Mouse (Mus musculus): ENCODE measurements at regions not wholly inside any gene's neighbourhood (a gene's known extent, or its start where the extent isn't known, plus 50 kb on each side); places are given as distances from the start of the nearest gene placed in this dataset.

- no peak for ATAC-seq (ENCODE audit: insufficient number of reproducible peaks, low FRiP score, low TSS enrichment, low read depth)
- Histone ChIP-seq H3K4me2 (ENCODE audit: low read depth, severe bottlenecking) (no peak overlapping the region), H3K9ac (ENCODE audit: low read length) (no peak overlapping the region), H3K27ac (replicated peaks; ENCODE audit: low read depth, low read length) (no peak overlapping the region), H3K4me3 (ENCODE audit: low read depth, low read length) (no peak overlapping the region), H3K27me3 (ENCODE audit: control insufficient read depth, insufficient read depth, low read length) (no peaks in the 10 kb centered on the region), H3K9me3 (ENCODE audit: control insufficient read depth, low read length) (no peaks in the 10 kb centered on the region), H3K36me3 (ENCODE audit: control insufficient read depth, insufficient read depth, low read length) (no peaks in the 10 kb centered on the region), H3K4me1 (ENCODE audit: control insufficient read depth, insufficient read depth, low read length) (no peaks in the 10 kb centered on the region)
- WGBS: 48% methylated on average over 3 of the region's 3 CpGs
- no peak for DNase-seq (ENCODE audit: low spot score)
Observed at GRCm38 (mm10) chr1:73083396-73083795, 67.7 kb upstream of the Tnp1 start.

DNA sequence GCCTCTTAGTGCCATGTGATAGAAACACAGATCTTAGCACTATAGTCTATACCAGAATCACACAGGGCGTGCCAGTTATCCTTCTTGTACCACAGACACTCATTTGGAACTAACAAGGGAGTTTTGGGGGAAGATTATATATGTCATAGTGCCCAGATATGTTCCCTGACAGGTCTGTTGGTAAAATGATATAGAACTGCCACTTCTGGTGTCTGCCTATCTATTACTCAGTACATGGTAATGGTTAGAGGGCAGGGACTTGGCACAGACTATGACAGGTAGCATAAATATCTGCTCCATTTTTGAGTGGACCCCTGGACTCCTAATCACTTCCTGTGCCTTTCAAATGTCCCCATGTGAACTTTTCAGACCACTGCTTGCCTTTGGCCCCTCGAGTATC, 63.8 kb upstream of the Tnp1 start:
- H3K4me3 ChIP-seq (ENCODE audit: low read depth, low read length): no peak overlapping the region
- H3K9ac ChIP-seq (ENCODE audit: low read length): no peak overlapping the region
- ATAC-seq (ENCODE audit: insufficient number of reproducible peaks, low FRiP score, low TSS enrichment, low read depth) (no peak), DNase-seq (ENCODE audit: low spot score) (no peak)
- no peak overlapping the region for H3K4me2 ChIP-seq (ENCODE audit: low read depth, severe bottlenecking)
- H3K27ac ChIP-seq (replicated peaks; ENCODE audit: low read depth, low read length): no peak overlapping the region
- no peaks in the 10 kb centered on the region for H3K9me3 ChIP-seq (ENCODE audit: control insufficient read depth, low read length)
- no peaks in the 10 kb centered on the region for H3K27me3 ChIP-seq (ENCODE audit: control insufficient read depth, insufficient read depth, low read length)
- WGBS: 83% methylated on average over 2 of the region's 2 CpGs
- no peaks in the 10 kb centered on the region for H3K36me3 ChIP-seq (ENCODE audit: control insufficient read depth, insufficient read depth, low read length)
- H3K4me1 ChIP-seq (ENCODE audit: control insufficient read depth, insufficient read depth, low read length): no peaks in the 10 kb centered on the region

- Histone ChIP-seq H3K4me3 (ENCODE audit: low read depth, low read length) (no peak overlapping the region), H3K27ac (replicated peaks; ENCODE audit: low read depth, low read length) (no peak overlapping the region), H3K9me3 (ENCODE audit: control insufficient read depth, low read length) (no peaks in the 10 kb centered on the region), H3K27me3 (ENCODE audit: control insufficient read depth, insufficient read depth, low read length) (no peaks in the 10 kb centered on the region), H3K4me1 (ENCODE audit: control insufficient read depth, insufficient read depth, low read length) (no peaks in the 10 kb centered on the region), H3K4me2 (ENCODE audit: low read depth, severe bottlenecking) (no peak overlapping the region), H3K36me3 (ENCODE audit: control insufficient read depth, insufficient read depth, low read length) (no peaks in the 10 kb centered on the region), H3K9ac (ENCODE audit: low read length) (no peak overlapping the region)
- DNase-seq (ENCODE audit: low spot score) (no peak), ATAC-seq (ENCODE audit: insufficient number of reproducible peaks, low FRiP score, low TSS enrichment, low read depth) (no peak)
- 82% methylated on average over 4 of the region's 4 CpGs for WGBS
Observed at GRCm38 (mm10) chr1:73077156-73077555, 61.4 kb upstream of the Tnp1 start.

GRCm38 (mm10) chr1:73075699-73076373, 60.1 kb upstream of the Tnp1 start:
- Histone ChIP-seq H3K27me3 (ENCODE audit: control insufficient read depth, insufficient read depth, low read length) (no peaks in the 10 kb centered on the region), H3K9me3 (ENCODE audit: control insufficient read depth, low read length) (no peaks in the 10 kb centered on the region), H3K36me3 (ENCODE audit: control insufficient read depth, insufficient read depth, low read length) (no peaks in the 10 kb centered on the region), H3K4me2 (ENCODE audit: low read depth, severe bottlenecking) (no peak overlapping the region), H3K4me3 (ENCODE audit: low read depth, low read length) (no peak overlapping the region), H3K9ac (ENCODE audit: low read length) (no peak overlapping the region), H3K4me1 (ENCODE audit: control insufficient read depth, insufficient read depth, low read length) (no peaks in the 10 kb centered on the region), H3K27ac (replicated peaks; ENCODE audit: low read depth, low read length) (no peak overlapping the region)
- no peak for ATAC-seq (ENCODE audit: insufficient number of reproducible peaks, low FRiP score, low TSS enrichment, low read depth)
- WGBS: 89% methylated on average over 6 of the region's 6 CpGs
- no peak for DNase-seq (ENCODE audit: low spot score)

- no peak overlapping the region for H3K4me2 ChIP-seq (ENCODE audit: low read depth, severe bottlenecking)
- no peak overlapping the region for H3K27ac ChIP-seq (replicated peaks; ENCODE audit: low read depth, low read length)
- H3K27me3 ChIP-seq (ENCODE audit: control insufficient read depth, insufficient read depth, low read length): no peaks in the 10 kb centered on the region
- H3K9ac ChIP-seq (ENCODE audit: low read length): no peak overlapping the region
- WGBS: 73% methylated on average over 2 of the region's 2 CpGs
- DNase-seq (ENCODE audit: low spot score): no peak
- H3K36me3 ChIP-seq (ENCODE audit: control insufficient read depth, insufficient read depth, low read length): no peaks in the 10 kb centered on the region
- no peaks in the 10 kb centered on the region for H3K9me3 ChIP-seq (ENCODE audit: control insufficient read depth, low read length)
- H3K4me3 ChIP-seq (ENCODE audit: low read depth, low read length): no peak overlapping the region
- no peak for ATAC-seq (ENCODE audit: insufficient number of reproducible peaks, low FRiP score, low TSS enrichment, low read depth)
- no peaks in the 10 kb centered on the region for H3K4me1 ChIP-seq (ENCODE audit: control insufficient read depth, insufficient read depth, low read length)
Observed at GRCm38 (mm10) chr1:73075159-73075558, 59.5 kb upstream of the Tnp1 start.

DNA sequence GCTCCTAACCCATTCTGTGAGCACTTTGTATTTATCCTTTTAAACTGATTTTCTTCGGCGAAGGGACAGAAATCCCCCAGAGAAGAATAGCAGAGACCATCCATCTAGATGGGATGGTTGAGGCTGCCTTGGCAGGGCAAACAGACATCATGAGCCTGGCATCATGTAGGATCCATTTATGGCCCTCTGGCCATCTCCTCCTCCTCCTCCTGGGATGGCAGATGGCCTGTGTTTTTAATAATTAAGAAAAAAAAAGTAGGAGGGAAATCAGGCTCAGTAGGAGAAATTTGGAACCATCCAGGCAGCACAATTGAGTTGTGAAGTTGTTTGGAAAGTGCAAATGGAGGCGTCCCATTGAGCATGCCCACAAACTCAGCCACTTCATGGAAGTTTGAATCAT, 58.8 kb upstream of the Tnp1 start:
- ATAC-seq (ENCODE audit: insufficient number of reproducible peaks, low FRiP score, low TSS enrichment, low read depth) (no peak), DNase-seq (ENCODE audit: low spot score) (no peak)
- H3K4me3 ChIP-seq (ENCODE audit: low read depth, low read length): no peak overlapping the region
- no peaks in the 10 kb centered on the region for H3K4me1 ChIP-seq (ENCODE audit: control insufficient read depth, insufficient read depth, low read length)
- H3K4me2 ChIP-seq (ENCODE audit: low read depth, severe bottlenecking): no peak overlapping the region
- H3K9me3 ChIP-seq (ENCODE audit: control insufficient read depth, low read length): no peaks in the 10 kb centered on the region
- no peak overlapping the region for H3K27ac ChIP-seq (replicated peaks; ENCODE audit: low read depth, low read length)
- 84% methylated on average over 3 of the region's 3 CpGs for WGBS
- no peaks in the 10 kb centered on the region for H3K27me3 ChIP-seq (ENCODE audit: control insufficient read depth, insufficient read depth, low read length)
- H3K36me3 ChIP-seq (ENCODE audit: control insufficient read depth, insufficient read depth, low read length): no peaks in the 10 kb centered on the region
- no peak overlapping the region for H3K9ac ChIP-seq (ENCODE audit: low read length)

GRCm38 (mm10) chr1:73072237-73072904, 56.7 kb upstream of the Tnp1 start:
- H3K9me3 ChIP-seq (ENCODE audit: control insufficient read depth, low read length): no peaks in the 10 kb centered on the region
- H3K27me3 ChIP-seq (ENCODE audit: control insufficient read depth, insufficient read depth, low read length): no peaks in the 10 kb centered on the region
- WGBS: 44% methylated on average over 5 of the region's 5 CpGs
- no peak overlapping the region for H3K9ac ChIP-seq (ENCODE audit: low read length)
- no peak overlapping the region; the same call in 1 of the 2 replicates for H3K27ac ChIP-seq (replicated peaks; ENCODE audit: low read depth, low read length)
- DNase-seq (ENCODE audit: low spot score) (peak; percentile 44), ATAC-seq (ENCODE audit: insufficient number of reproducible peaks, low FRiP score, low TSS enrichment, low read depth) (peak; percentile 54; the same call in 1 of the 2 replicates)
- no peaks in the 10 kb centered on the region for H3K36me3 ChIP-seq (ENCODE audit: control insufficient read depth, insufficient read depth, low read length)
- H3K4me2 ChIP-seq (ENCODE audit: low read depth, severe bottlenecking): no peak overlapping the region
- no peaks in the 10 kb centered on the region for H3K4me1 ChIP-seq (ENCODE audit: control insufficient read depth, insufficient read depth, low read length)
- H3K4me3 ChIP-seq (ENCODE audit: low read depth, low read length): no peak overlapping the region

- H3K4me2 ChIP-seq (ENCODE audit: low read depth, severe bottlenecking): no peak overlapping the region
- no peak for DNase-seq (ENCODE audit: low spot score)
- 16% methylated on average over 2 of the region's 2 CpGs for WGBS
- no peak for ATAC-seq (ENCODE audit: insufficient number of reproducible peaks, low FRiP score, low TSS enrichment, low read depth)
- H3K9ac ChIP-seq (ENCODE audit: low read length): no peak overlapping the region
- no peaks in the 10 kb centered on the region for H3K27me3 ChIP-seq (ENCODE audit: control insufficient read depth, insufficient read depth, low read length)
- no peaks in the 10 kb centered on the region for H3K9me3 ChIP-seq (ENCODE audit: control insufficient read depth, low read length)
- no peak overlapping the region for H3K4me3 ChIP-seq (ENCODE audit: low read depth, low read length)
- no peaks in the 10 kb centered on the region for H3K36me3 ChIP-seq (ENCODE audit: control insufficient read depth, insufficient read depth, low read length)
- no peak overlapping the region for H3K27ac ChIP-seq (replicated peaks; ENCODE audit: low read depth, low read length)
- H3K4me1 ChIP-seq (ENCODE audit: control insufficient read depth, insufficient read depth, low read length): no peaks in the 10 kb centered on the region
Observed at GRCm38 (mm10) chr1:73070126-73070525, 54.4 kb upstream of the Tnp1 start.

Data from limb, embryonic 11.5 days (tissue).